Mouse (Mus musculus) liver, adult 2 months (tissue): ENCODE data around the gene Tet3. TPM values are rescaled to one million over a fixed set of nuclear protein-coding genes. Genes with fewer than 3 reads are reported as not detected.

Experiments used
- DNase-seq: peaks from one replicate; pipeline ENCODE4 v3.0.0-alpha.2; 2011; ENCODE audit warnings: low read depth, low spot score; ENCODE audit errors: extremely low read depth
- H3K27ac ChIP-seq: fragments of 200-500 bp; replicated peaks from 2 replicates; pipeline ENCODE4 v1.5.1; 2012; ENCODE audit warnings: low read depth, mild to moderate bottlenecking, control low read depth, inconsistent platforms, low read length; ENCODE audit not compliant: insufficient read depth
- H3K27me3 ChIP-seq: fragments of 200-500 bp; 2 replicates; pipeline ENCODE4 v1.6.1; 2012; ENCODE audit warnings: mild to moderate bottlenecking, moderate library complexity, low read length, inconsistent platforms; ENCODE audit not compliant: control insufficient read depth, insufficient read depth
- H3K36me3 ChIP-seq: fragments of 200-500 bp; 2 replicates; pipeline ENCODE4 v1.6.1; 2012; ENCODE audit warnings: low read length, inconsistent platforms; ENCODE audit not compliant: control insufficient read depth, insufficient read depth
- H3K4me1 ChIP-seq: fragments of 200-500 bp; 2 replicates; pipeline ENCODE4 v1.6.1; 2011; ENCODE audit warnings: low read length; ENCODE audit not compliant: control insufficient read depth, insufficient read depth
- H3K4me3 ChIP-seq: fragments of 200-500 bp; 2 replicates; pipeline ENCODE4 v1.5.1; 2011; ENCODE audit warnings: low read depth, mild to moderate bottlenecking, control low read depth, low read length, moderate library complexity; ENCODE audit not compliant: insufficient read depth
- H3K79me2 ChIP-seq: fragments of 200-500 bp; 2 replicates; pipeline ENCODE4 v1.6.1; 2012; ENCODE audit warnings: inconsistent platforms, mild to moderate bottlenecking, low read length, moderate library complexity; ENCODE audit not compliant: control insufficient read depth, insufficient read depth
- H3K9ac ChIP-seq: fragments of 200-500 bp; 2 replicates; pipeline ENCODE4 v1.6.1; 2012; ENCODE audit warnings: low read depth, mild to moderate bottlenecking, control low read depth, inconsistent platforms, low read length
- CTCF ChIP-seq: fragments of 200-500 bp; IDR thresholded peaks from 2 replicates; pipeline ENCODE4 v1.5.1; 2011; ENCODE audit warnings: low read depth, low read length, control low read depth
- POLR2A ChIP-seq: fragments of 200-500 bp; IDR thresholded peaks from 2 replicates; pipeline ENCODE4 v1.6.1; 2011; ENCODE audit warnings: low read length, control low read depth; ENCODE audit not compliant: insufficient read depth; ENCODE audit errors: extremely low read depth
- WGBS: fragments of 180-500 bp; shearing (Covaris S2); methylation state at CpG from one replicate; pipeline ENCODE4 v1.1.7; 2018; 5-methylcytosine and 5-hydroxymethylcytosine counted together
- polyA plus RNA-seq: library from polyadenylated mRNA; depleted of rRNA; stranded (reverse); fragments of >200 nt; gene quantifications from 2 replicates; pipeline ENCODE4 v1.2.3, GENCODE M21; 2012; rRNA removed
- total RNA-seq: library from RNA; depleted of rRNA; stranded (reverse); fragments of >200 nt; gene quantifications from 2 replicates; pipeline ENCODE4 v1.2.3, GENCODE M21; 2014; rRNA removed

The Tet3 gene
- total RNA-seq: 4.6 and 6.6 TPM in 2 replicates
- 3.5 and 4.5 TPM in 2 replicates for polyA plus RNA-seq

DNA sequence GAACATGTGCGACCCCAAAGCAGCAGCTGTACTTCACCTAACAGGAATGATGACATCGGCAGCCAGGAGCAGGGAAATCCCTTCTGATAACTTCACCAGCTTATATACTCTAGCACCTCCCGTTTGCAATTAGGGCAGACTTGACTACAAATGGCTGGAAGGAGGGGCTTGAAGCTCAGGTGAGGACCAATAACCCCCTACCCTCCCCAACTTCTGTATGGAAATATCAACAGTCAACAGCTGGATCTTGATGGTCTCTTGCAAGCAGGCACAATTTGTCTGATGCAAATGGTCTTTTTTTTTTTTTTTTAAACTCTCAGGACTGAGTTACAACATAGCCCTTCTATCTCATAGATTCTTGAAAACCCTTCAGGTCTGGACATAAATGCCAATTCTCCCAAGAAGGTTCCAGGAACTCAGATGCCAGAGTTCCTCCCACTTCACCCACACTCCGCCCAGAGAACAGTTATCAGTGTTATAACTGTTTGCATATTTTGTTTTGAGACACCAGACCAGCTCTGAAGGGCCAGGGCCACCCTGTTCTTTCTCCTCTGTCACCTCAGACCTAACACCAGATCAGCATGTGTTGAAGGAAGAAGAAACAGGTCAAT is at the start of gene Tet3:
TSS of gene Tet3 (minus strand) at position 51 of the 611 bp plus-strand sequence.
- 67% methylated on average over 4 of the region's 4 CpGs for whole genome bisulfite sequencing
- TF ChIP-seq POLR2A (no peak), CTCF (no peak)
- peaks cover 11% of the 10 kb centered on the region; the same call in 1 of the 2 replicates for H3K79me2 ChIP-seq
- peaks cover 11% of the 10 kb centered on the region for H3K4me1 ChIP-seq
- H3K9ac ChIP-seq: no peak within 1 kb of the TSS
- no peaks in the 10 kb centered on the region for H3K36me3 ChIP-seq
- H3K27me3 ChIP-seq: no peaks in the 10 kb centered on the region
- no peak within 1 kb of the TSS for H3K27ac ChIP-seq
- H3K4me3 ChIP-seq: no peak within 1 kb of the TSS
- no peak for DNase-seq

DNA sequence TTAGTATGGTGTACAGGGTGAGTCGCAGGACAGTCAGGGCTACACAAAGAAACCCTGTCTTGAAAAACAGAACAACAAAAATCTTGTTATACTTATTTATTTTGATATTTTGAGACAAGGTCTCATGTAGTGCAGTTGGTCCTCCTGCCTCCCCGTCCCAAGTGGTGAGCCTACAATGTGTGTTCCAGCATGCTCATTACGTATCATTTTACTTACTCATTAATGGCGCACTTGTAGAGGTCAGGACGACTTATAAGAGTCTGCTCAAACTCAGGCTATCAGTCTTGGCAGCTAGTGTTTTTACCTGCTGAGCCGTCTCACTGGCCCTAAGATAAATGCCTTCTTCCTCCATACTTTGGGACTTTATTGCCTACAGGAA is 48.3 kb upstream of the Tet3 start:
- H3K9ac ChIP-seq: no peak overlapping the region
- DNase-seq: no peak
- H3K4me1 ChIP-seq: peaks cover 5% of the 10 kb centered on the region; the same call in 1 of the 2 replicates
- H3K79me2 ChIP-seq: peaks cover 6% of the 10 kb centered on the region; the same call in 1 of the 2 replicates
- H3K27me3 ChIP-seq: no peaks in the 10 kb centered on the region
- H3K27ac ChIP-seq: no peak overlapping the region
- H3K4me3 ChIP-seq: no peak overlapping the region
- no peaks in the 10 kb centered on the region for H3K36me3 ChIP-seq
- 32% methylated on average over 6 of the region's 6 CpGs for WGBS
- TF ChIP-seq POLR2A (no peak), CTCF (no peak)

DNA sequence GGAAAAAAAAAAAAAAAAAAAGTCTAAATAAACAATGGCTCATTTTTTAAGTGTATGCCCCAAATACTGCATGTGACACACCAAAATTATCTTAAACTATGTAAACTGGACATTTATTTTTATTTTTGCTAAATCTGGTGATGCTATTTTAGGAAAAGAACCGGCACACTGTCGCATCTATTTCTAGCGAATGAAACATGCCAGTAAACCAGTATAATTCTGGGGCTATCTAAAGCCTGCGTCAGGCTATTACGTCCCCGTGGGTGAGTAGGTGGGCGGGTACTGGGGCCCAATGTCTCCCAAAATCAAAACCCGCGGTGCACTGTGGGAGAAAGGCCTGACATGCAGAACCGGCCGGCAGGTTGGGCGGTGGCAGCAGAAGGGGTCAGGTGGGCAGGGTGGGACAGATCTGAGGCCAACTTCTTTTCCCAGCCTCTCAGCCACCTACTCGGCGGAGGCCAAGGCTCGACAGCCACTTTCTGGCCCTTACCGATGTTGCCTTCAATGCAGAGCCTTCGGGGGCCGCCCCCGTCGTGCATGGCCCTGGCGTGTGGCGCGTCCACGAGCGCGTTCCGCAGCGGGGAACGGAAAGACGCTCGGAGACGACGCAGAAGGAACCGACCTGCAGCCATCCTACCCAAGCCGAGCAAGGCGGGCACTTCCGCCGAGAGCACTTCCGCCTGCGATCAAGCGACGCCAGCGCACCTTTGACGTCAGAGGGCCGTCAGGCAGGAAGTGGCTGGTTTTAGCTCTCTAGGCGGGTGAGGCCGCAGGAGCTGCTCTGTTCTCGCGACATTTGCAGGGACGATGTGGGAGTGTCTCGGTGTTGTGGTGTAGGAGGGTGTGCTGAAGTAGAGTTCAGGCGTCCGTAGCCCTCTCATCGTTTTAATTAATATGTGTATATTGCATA is 47.6 kb upstream of the Tet3 start, which contains the start of gene Dguok:
TSS of gene Dguok (minus strand) at position 712 of the 910 bp plus-strand sequence.
- Histone ChIP-seq H3K27ac (peak within 1 kb of the TSS; percentile 73), H3K27me3 (no peaks in the 10 kb centered on the region), H3K79me2 (peaks cover 6% of the 10 kb centered on the region; the same call in 1 of the 2 replicates), H3K4me3 (peak within 1 kb of the TSS; percentile 78), H3K4me1 (peaks cover 5% of the 10 kb centered on the region; the same call in 1 of the 2 replicates), H3K9ac (peak within 1 kb of the TSS; percentile 85), H3K36me3 (no peaks in the 10 kb centered on the region)
- DNase-seq: peak; percentile 94
- TF ChIP-seq CTCF (no peak), POLR2A (peak; percentile 84)
- under 1% methylated on average over 54 of the region's 54 CpGs for WGBS

DNA sequence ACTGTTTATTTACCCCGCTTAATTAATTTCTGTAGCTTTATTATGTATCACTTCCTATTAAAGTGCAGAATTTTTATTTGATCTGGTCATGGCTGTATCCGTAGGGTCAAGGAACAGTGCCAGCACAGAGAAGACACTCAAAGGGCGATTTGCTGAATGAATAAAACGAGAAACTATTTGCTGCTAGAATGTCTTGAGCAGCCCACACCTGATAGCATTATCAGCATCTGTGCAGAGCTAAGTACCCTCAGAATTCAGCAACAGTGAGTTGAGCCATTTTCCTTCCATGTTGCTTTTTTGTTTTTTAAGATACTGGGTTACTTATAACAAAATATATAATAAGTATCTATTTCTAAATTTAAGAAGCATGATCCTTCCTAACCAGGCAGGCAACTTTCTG is 46.7 kb upstream of the Tet3 start:
- no peak overlapping the region for H3K9ac ChIP-seq
- H3K27ac ChIP-seq: no peak overlapping the region
- H3K4me3 ChIP-seq: no peak overlapping the region
- no peak for TF ChIP-seq CTCF
- H3K27me3 ChIP-seq: no peaks in the 10 kb centered on the region
- peaks cover 6% of the 10 kb centered on the region; the same call in 1 of the 2 replicates for H3K79me2 ChIP-seq
- DNase-seq: no peak
- peaks cover 5% of the 10 kb centered on the region; the same call in 1 of the 2 replicates for H3K4me1 ChIP-seq
- 78% methylated on average over 4 of the region's 4 CpGs for WGBS
- H3K36me3 ChIP-seq: no peaks in the 10 kb centered on the region

DNA sequence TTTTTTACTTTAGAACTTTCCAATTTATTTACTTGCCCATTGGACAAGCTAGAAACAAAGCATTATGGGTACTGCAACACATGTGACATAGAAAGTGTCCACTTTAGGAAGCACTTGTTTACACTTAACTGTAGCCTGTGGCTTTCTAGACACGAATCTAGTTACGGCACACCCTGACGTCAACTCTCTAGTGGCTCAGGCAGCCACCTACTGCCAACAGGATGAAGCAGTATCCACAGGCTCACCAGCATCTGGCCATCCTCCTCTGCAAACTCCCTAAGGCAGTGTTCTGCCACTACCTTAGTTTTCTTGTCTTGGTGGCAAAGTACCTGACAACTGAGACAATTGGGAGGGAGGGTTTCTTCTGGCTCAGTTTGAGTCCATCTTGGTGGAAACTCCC is 44.5 kb upstream of the Tet3 start:
- Histone ChIP-seq H3K4me3 (no peak overlapping the region), H3K9ac (no peak overlapping the region), H3K27me3 (no peaks in the 10 kb centered on the region), H3K4me1 (peaks cover 5% of the 10 kb centered on the region; the same call in 1 of the 2 replicates), H3K27ac (no peak overlapping the region), H3K36me3 (no peaks in the 10 kb centered on the region), H3K79me2 (peaks cover 9% of the 10 kb centered on the region; the same call in 1 of the 2 replicates)
- TF ChIP-seq POLR2A: no peak
- no peak for TF ChIP-seq CTCF
- 67% methylated on average over 3 of the region's 3 CpGs for WGBS
- no peak for DNase-seq
